Mouse (Mus musculus) stomach, postnatal 0 days (tissue): ENCODE data around the gene Myo15b.

Source experiments
- CTCF ChIP-seq: IDR thresholded peaks from 2 replicates; pipeline ENCODE4 v1.5.1; 2016; ENCODE audit warnings: antibody characterized with exemption, low read depth, mild to moderate bottlenecking, moderate library complexity
- EP300 ChIP-seq: optimal IDR thresholded peaks from 2 replicates; pipeline ENCODE3; 2016; ENCODE audit warnings: antibody characterized with exemption

DNA sequence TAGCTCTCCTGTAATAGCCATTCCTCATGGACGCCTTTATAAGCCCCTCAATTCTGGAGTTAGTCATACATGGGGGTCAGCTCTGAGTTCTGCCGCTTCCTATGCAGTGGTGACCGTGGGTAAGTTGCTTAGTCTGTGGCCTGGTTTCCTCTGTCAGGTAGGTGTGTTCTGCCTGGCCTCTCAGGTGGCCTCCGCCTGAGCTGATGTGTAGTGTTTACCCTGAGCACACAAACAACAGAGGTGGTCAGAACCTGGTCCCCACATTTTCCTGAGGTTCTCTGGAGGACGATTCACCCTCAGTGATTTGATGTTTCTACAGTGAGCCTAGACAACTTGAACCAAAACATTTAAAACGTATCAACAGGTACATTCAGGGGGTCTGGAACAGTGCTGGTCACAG is 26.1 kb upstream of the Myo15b start:
- no peak for TF ChIP-seq CTCF
- TF ChIP-seq EP300: no peak
